Mouse (Mus musculus) forebrain, embryonic 16.5 days (tissue): ENCODE measurements around the gene Mill2. TPM values are rescaled to one million over a fixed set of nuclear protein-coding genes. Genes with fewer than 3 reads are reported as not detected.

Experiments
- ATAC-seq: fragments of 200-750 bp; cut with Nextera tagmentation; 2 replicates; pipeline ENCODE4 v1.8.0; 2017; ENCODE audit warnings: mild to moderate bottlenecking, moderate library complexity
- H3K27ac ChIP-seq: fragments of 300-500 bp; sonication (generic); 2 replicates; pipeline ENCODE4 v1.5.1; 2014; ENCODE audit warnings: low read length, control low read depth
- H3K27me3 ChIP-seq: fragments of 300-500 bp; sonication (generic); replicated peaks from 2 replicates; pipeline ENCODE4 v1.6.1; 2014; ENCODE audit warnings: low read length; ENCODE audit not compliant: control insufficient read depth, insufficient read depth
- H3K36me3 ChIP-seq: fragments of 300-500 bp; sonication (generic); 2 replicates; pipeline ENCODE4 v1.6.1; 2014; ENCODE audit not compliant: control insufficient read depth, insufficient read depth
- H3K4me1 ChIP-seq: fragments of 300-500 bp; sonication (generic); replicated peaks from 2 replicates; pipeline ENCODE4 v1.6.1; 2014; ENCODE audit warnings: low read length; ENCODE audit not compliant: control insufficient read depth, insufficient read depth
- H3K4me2 ChIP-seq: fragments of 300-500 bp; sonication (generic); 2 replicates; pipeline ENCODE4 v1.6.1; 2014; ENCODE audit warnings: mild to moderate bottlenecking, low read length, control low read depth
- H3K4me3 ChIP-seq: fragments of 300-500 bp; sonication (generic); replicated peaks from 2 replicates; pipeline ENCODE4 v1.5.1; 2014; ENCODE audit warnings: mild to moderate bottlenecking, low read length, control low read depth
- H3K9ac ChIP-seq: fragments of 300-500 bp; sonication (generic); replicated peaks from 2 replicates; pipeline ENCODE4 v1.6.1; 2014; ENCODE audit warnings: low read depth, low read length, control low read depth
- H3K9me3 ChIP-seq: fragments of 300-500 bp; sonication (generic); 2 replicates; pipeline ENCODE4 v1.6.1; 2016; ENCODE audit warnings: low read length; ENCODE audit not compliant: control insufficient read depth
- WGBS: fragments of 180-500 bp; shearing (Covaris S2); extraction: QIAGEN DNeasy Blood & Tissue Kit; methylation state at CpG from one replicate; pipeline ENCODE4 v1.1.7; 2014; 5-methylcytosine and 5-hydroxymethylcytosine counted together
- polyA plus RNA-seq: library from polyadenylated mRNA; unstranded; fragments of >200 nt; fragmentation: Nextera tagmentation; extraction: Ambion mirVana; gene quantifications from 2 replicates; pipeline ENCODE4 v1.2.1, GENCODE M21; 2015

Mill2 gene
- polyA plus RNA-seq, 1 experiment from 2014 or later = 0.30 TPM

GRCm38 (mm10) chr7:18890848-18891247 lies 51.1 kb downstream of the Mill2 start:
- WGBS = 92% methylated on average over 8 of the region's 8 CpGs
- Histone ChIP-seq H3K36me3 (no peaks in the 10 kb centered on the region), H3K9ac (no peak overlapping the region), H3K4me2 (no peak overlapping the region), H3K9me3 (no peaks in the 10 kb centered on the region), H3K27ac (no peak overlapping the region), H3K4me3 (no peak overlapping the region), H3K27me3 (peaks cover 3% of the 10 kb centered on the region; the same call in 1 of the 2 replicates), H3K4me1 (peaks cover 22% of the 10 kb centered on the region)
- no peak for ATAC-seq

DNA sequence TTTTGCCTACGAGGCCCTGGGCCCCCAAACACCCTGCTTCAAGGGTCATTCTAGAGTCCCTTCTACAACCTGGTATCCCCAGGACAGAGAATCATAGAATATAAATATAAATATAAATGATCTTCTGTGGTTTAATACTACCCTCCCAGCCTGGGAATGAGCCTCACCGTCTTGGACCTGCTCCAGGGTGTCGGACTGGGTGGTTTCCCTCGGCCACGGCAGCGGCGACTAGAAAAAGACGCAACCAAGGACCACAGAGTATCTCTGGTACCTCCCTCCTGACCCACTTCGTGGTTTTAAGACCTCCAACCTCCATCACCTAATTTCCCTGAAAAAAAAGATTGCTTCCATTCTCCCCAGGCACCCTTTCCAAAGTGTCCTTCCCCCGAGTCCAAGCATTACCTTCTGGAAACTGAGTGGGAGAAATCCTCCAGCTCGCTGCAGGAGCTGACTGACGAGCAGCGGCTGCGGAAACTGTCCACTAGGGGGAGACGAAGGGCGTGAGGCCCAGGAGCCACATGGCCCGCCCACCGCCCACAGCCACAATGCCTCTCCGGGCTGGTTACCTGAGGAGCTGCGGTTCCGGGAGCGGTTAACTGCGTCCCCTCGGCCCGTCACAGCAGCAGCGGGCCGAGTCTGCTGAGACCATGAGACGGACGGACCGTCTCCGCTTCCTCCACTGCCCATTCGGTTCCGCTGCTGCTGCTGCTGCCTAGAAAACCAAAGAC lies 52.3 kb downstream of the Mill2 start:
- peak; percentile 78 for ATAC-seq
- no peak overlapping the region; the same call in 1 of the 2 replicates for H3K27ac ChIP-seq

DNA sequence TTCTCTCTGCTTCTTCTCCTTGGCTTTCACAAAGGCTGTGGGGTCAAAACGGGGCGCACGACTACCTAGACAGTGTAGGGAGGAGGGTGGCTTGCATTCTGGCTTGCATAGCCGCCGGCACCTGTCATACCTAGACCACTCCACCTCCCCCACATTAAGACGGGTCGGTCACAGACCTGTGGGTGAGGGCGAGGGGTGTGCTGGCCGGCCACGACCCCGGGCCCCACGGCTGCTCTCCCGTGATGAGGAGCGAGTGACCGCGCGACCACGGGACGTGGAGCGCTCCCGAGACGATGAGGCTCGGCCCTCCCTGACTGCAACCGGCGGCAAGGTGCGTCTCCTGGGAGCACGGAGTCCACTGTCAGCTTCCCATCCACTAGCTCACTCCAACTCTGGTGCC lies 53.2 kb downstream of the Mill2 start:
- Histone ChIP-seq H3K4me3 (peak overlapping the region; percentile 63), H3K4me2 (peak overlapping the region; percentile 64), H3K36me3 (no peaks in the 10 kb centered on the region), H3K27me3 (peaks cover 3% of the 10 kb centered on the region; the same call in 1 of the 2 replicates), H3K4me1 (peaks cover 22% of the 10 kb centered on the region), H3K9ac (peak overlapping the region; percentile 71), H3K9me3 (no peaks in the 10 kb centered on the region), H3K27ac (no peak overlapping the region)
- 29% methylated on average over 27 of the region's 27 CpGs for WGBS
- ATAC-seq = peak; percentile 10; the same call in 1 of the 2 replicates

More for the DNA sequence above, 52.3 kb downstream of the Mill2 start:
- H3K4me3 ChIP-seq = peak overlapping the region; percentile 63
- peak overlapping the region; percentile 71 for H3K9ac ChIP-seq
- no peaks in the 10 kb centered on the region for H3K36me3 ChIP-seq
- H3K4me2 ChIP-seq = peak overlapping the region; percentile 64
- no peaks in the 10 kb centered on the region for H3K9me3 ChIP-seq
- H3K4me1 ChIP-seq = peaks cover 22% of the 10 kb centered on the region
- 20% methylated on average over 33 of the region's 33 CpGs for WGBS
- peaks cover 3% of the 10 kb centered on the region; the same call in 1 of the 2 replicates for H3K27me3 ChIP-seq

DNA sequence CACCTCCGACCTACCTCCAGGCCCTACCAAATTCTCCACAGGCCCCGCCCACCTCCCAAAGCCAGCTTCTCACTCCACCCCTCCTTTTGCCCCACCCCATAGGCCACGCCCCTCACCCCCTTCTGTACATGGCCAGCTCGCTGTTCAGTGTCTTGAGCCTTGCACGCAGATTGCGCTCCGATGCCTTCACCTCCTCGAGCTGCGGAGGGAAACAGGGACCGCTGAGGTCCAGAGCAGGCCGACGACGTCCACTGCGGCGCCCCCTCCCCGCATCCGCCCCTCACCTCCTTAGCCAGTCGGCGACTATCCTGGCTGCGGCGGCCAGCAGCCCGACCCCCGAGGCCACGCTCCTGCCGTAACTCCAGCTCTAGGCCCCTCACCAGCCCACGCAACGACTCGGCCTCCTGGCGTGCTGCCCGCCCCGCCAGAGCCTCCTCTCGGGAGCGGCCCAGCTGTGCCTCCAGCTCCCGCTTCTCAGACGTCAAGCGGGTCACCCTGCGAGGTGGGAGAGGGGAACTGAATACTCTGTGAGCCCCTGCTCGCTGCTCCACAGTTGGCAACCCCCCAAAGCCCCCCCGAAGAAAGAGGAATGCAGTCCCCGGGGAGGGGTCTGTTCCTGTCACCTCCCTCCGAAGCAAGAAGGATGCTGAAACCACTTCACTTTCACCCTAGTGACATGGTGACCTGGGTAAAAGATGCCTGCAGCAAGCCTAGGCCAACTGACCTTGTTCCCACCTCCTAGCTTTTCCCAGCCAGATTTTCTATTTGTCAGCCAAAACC lies 54.1 kb downstream of the Mill2 start:
- 2% methylated on average over 41 of the region's 41 CpGs for WGBS
- Histone ChIP-seq H3K4me1 (peaks cover 22% of the 10 kb centered on the region), H3K36me3 (no peaks in the 10 kb centered on the region), H3K4me2 (peak overlapping the region; percentile 64), H3K27ac (no peak overlapping the region), H3K27me3 (peaks cover 3% of the 10 kb centered on the region; the same call in 1 of the 2 replicates), H3K9ac (peak overlapping the region; percentile 60), H3K4me3 (peak overlapping the region; percentile 63), H3K9me3 (no peaks in the 10 kb centered on the region)
- peak; percentile 39 for ATAC-seq

GRCm38 (mm10) chr7:18896536-18896935 lies 56.8 kb downstream of the Mill2 start:
- Histone ChIP-seq H3K4me3 (no peak overlapping the region), H3K4me1 (peaks cover 22% of the 10 kb centered on the region), H3K27me3 (peaks cover 3% of the 10 kb centered on the region; the same call in 1 of the 2 replicates), H3K9me3 (no peaks in the 10 kb centered on the region), H3K27ac (no peak overlapping the region), H3K9ac (no peak overlapping the region), H3K4me2 (no peak overlapping the region), H3K36me3 (no peaks in the 10 kb centered on the region)
- 27% methylated on average over 5 of the region's 5 CpGs for WGBS
- ATAC-seq = no peak

DNA sequence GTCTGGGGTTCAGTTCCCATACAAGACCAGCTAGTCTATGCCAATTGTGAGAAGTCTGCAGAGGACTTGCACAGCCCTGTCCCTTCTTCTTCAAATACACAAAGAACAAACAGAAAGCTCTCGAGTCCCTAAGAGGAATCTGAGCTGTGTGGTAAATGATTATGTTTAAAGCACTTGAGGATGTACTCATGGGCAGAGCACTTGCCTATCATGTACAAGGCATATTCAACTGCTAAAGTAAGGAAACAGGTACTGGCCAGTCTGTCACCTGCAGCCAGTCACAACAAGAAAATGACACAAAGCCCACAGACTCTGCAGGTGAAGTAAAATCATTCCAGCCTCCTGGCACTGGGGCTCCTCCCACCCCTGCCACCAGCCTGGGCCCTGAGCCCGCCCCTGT lies 60.7 kb downstream of the Mill2 start:
- Histone ChIP-seq H3K4me1 (no peaks in the 10 kb centered on the region), H3K4me2 (no peak overlapping the region), H3K4me3 (no peak overlapping the region), H3K9ac (no peak overlapping the region), H3K27me3 (no peaks in the 10 kb centered on the region), H3K27ac (no peak overlapping the region), H3K9me3 (no peaks in the 10 kb centered on the region), H3K36me3 (no peaks in the 10 kb centered on the region)
- 93% methylated on average over 2 of the region's 2 CpGs for WGBS
- ATAC-seq = no peak

DNA sequence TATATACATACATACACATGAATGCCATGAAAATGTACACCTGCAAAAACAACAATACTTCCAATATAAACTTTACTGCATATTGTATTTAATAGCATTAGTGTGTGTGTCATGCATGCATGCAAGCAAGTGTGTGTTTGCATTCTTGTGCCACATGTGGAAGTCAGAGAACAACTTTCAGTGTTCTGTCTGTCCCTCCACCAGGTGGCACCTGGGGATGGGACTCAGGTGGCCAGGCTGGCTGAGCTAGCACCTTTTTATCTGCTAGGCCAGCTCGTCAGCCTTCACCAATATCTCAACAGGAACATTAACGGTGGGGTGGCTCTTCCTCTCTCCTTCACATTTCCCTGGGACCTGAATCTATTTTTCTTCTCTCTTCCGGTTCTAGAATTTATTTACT lies 62.7 kb downstream of the Mill2 start:
- no peak for ATAC-seq
- no peaks in the 10 kb centered on the region for H3K9me3 ChIP-seq
- no peaks in the 10 kb centered on the region for H3K4me1 ChIP-seq
- no peak overlapping the region for H3K9ac ChIP-seq
- H3K27me3 ChIP-seq = no peaks in the 10 kb centered on the region
- H3K36me3 ChIP-seq = 0 out of 2 replicates have a peak, but pooled peaks cover 2% of the 10 kb centered on the region
- H3K4me2 ChIP-seq = no peak overlapping the region
- H3K4me3 ChIP-seq = no peak overlapping the region
- WGBS = 73% methylated on average over 3 of the region's 3 CpGs
- no peak overlapping the region for H3K27ac ChIP-seq

DNA sequence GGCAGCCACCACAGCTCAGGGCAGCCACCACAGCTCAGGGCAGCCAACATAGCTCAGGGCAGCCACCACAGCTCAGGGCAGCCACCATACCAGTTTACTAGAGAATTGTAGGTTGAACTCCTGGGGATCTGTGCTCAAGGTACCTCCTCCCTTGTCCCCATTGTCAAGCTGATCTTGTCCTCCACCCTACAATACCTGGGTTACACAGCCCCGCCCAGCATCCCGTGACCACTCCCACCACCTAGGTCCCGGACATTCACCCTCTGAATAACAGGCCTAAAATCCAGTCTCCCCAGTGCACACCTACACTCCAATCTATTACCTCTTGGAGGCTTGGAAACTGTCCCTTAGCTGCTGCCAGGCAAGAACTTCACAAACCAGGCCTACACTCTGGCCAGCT lies 65.2 kb downstream of the Mill2 start:
- no peaks in the 10 kb centered on the region for H3K9me3 ChIP-seq
- H3K4me3 ChIP-seq = no peak overlapping the region
- no peak overlapping the region for H3K27ac ChIP-seq
- no peak overlapping the region for H3K9ac ChIP-seq
- peaks cover 10% of the 10 kb centered on the region for H3K4me1 ChIP-seq
- 71% methylated on average over 3 of the region's 3 CpGs for WGBS
- no peak for ATAC-seq
- 0 out of 2 replicates have a peak, but pooled peaks cover 2% of the 10 kb centered on the region for H3K36me3 ChIP-seq
- H3K27me3 ChIP-seq = no peaks in the 10 kb centered on the region
- no peak overlapping the region for H3K4me2 ChIP-seq

DNA sequence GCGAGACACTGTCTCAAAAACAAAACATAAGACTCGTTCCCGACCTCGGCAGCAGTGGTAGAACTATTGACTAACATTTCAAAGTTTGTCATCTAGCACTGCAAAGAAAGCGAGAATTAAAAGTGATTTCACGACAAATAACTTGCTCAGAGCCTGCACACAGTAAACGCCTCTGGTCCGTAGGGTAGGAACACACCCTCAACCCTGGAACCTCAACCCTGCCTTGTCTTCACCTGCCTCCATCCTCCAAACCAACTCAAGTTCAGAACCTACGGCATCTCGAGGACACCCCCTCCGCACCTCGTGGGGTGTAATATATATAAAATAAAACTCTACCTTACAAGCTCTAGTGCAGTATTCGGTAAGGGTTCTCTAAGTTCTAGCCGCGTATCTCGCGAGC lies 70.0 kb downstream of the Mill2 start:
- WGBS = 7% methylated on average over 17 of the region's 17 CpGs

More for the DNA sequence above, 70.0 kb downstream of the Mill2 start:
- H3K9me3 ChIP-seq = no peaks in the 10 kb centered on the region
- H3K36me3 ChIP-seq = 0 out of 2 replicates have a peak, but pooled peaks cover 2% of the 10 kb centered on the region
- peak overlapping the region; percentile 78 for H3K4me3 ChIP-seq
- peak overlapping the region; percentile 85 for H3K4me2 ChIP-seq
- ATAC-seq = no peak; the same call in 1 of the 2 replicates
- H3K27ac ChIP-seq = no peak overlapping the region
- H3K27me3 ChIP-seq = no peaks in the 10 kb centered on the region
- H3K9ac ChIP-seq = peak overlapping the region; percentile 47
- H3K4me1 ChIP-seq = peaks cover 16% of the 10 kb centered on the region
